Mouse (Mus musculus): ENCODE measurements around the gene Npr2. TPM values are rescaled to one million over a fixed set of nuclear protein-coding genes. Genes with fewer than 3 reads are reported as not detected.

Npr2 gene
- polyA plus RNA-seq, 1 experiment, result 140 TPM

DNA sequence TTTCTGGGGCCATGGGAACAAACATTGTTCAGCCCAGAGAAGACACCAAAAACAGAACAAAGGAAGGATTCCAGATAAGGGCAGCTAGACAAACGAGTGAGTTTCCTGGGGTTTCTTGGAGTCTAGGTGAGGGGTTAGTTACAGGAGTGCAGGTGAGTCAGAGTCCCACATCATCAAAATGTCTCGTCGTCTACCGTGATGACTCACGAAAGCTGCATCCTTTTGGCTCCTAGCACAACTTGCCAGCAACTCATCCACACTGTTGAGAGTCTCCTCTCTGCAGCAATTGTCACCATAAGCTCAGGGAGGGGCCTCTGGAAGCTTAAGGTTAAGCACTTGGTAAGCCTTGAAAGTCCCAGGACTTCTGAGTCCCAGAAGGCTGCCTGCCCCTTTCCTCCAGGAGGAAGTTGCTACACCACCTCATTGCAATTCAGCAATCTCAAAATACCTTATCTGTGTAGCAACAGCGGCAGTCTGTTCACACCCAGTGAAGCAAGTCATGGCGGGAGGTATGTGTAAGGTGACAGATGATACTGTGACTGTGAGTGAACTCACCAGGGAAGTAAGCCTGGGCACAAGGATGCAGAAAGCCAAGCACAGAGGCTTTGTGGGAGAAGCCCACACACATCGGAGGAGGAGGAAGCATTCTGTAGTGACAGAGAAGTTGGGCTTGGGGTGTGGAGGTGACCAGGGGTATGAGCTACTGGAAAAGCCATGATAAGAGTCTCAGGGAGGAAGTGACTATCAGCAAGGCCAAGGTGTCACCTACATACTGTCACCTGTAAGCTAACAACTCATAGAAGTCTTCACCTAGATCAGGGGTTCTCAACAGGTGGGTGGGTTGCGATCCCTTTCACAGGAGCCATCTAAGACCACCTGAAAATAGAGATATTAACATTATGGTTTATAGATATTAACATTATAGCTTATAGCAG, 26.7 kb upstream of the Npr2 start:
- Histone ChIP-seq H3K4me3 (replicated peaks; ENCODE audit: insufficient read depth, low read depth, low read length) (no peak overlapping the region), H3K27ac (ENCODE audit: insufficient read depth, low read length) (no peak overlapping the region)

DNA sequence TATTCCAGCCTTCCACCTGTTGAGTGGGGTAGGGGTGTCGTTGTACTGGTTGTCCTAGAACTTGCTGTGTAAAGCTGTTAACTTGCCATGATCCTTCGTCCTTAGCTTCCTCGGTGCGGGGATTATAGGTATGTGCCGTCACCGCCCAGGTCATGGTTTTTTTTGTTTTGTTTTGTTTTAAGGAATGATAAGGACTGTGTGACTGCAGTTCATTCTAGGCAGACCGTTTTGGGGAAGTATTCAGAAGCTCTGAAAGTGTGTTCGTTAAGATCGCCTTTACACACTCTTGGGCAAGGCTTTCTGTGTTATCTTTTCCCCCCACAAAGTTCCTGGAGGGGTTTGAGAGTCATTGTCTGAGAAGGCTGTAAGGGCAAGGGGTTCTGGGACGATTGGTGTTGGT, 19.2 kb upstream of the Npr2 start:
- Histone ChIP-seq H3K27ac (ENCODE audit: insufficient read depth, low read length) (no peak overlapping the region), H3K4me3 (replicated peaks; ENCODE audit: insufficient read depth, low read depth, low read length) (no peak overlapping the region), H3K27me3 (ENCODE audit: control insufficient read depth, insufficient read depth, low read length) (no peaks in the 10 kb centered on the region), H3K4me1 (ENCODE audit: control insufficient read depth, insufficient read depth, low read length) (no peaks in the 10 kb centered on the region)
- WGBS, result 73% methylated on average over 10 of the region's 10 CpGs
- DNase-seq, result no peak
- no peak for TF ChIP-seq POLR2A (IDR thresholded peaks at IDR 0.05; ENCODE audit: borderline replicate concordance, insufficient read depth, low read length)
- TF ChIP-seq CTCF (IDR thresholded peaks at IDR 0.05; ENCODE audit: borderline replicate concordance, insufficient read depth, low read depth, low read length), result no peak

More for the DNA sequence above, 26.7 kb upstream of the Npr2 start:
- WGBS, result 80% methylated on average over 9 of the region's 9 CpGs
- DNase-seq, result no peak
- TF ChIP-seq CTCF (IDR thresholded peaks at IDR 0.05; ENCODE audit: borderline replicate concordance, insufficient read depth, low read depth, low read length), result no peak
- TF ChIP-seq POLR2A (IDR thresholded peaks at IDR 0.05; ENCODE audit: borderline replicate concordance, insufficient read depth, low read length), result no peak
- no peaks in the 10 kb centered on the region for H3K27me3 ChIP-seq (ENCODE audit: control insufficient read depth, insufficient read depth, low read length)
- no peaks in the 10 kb centered on the region for H3K4me1 ChIP-seq (ENCODE audit: control insufficient read depth, insufficient read depth, low read length)

DNA sequence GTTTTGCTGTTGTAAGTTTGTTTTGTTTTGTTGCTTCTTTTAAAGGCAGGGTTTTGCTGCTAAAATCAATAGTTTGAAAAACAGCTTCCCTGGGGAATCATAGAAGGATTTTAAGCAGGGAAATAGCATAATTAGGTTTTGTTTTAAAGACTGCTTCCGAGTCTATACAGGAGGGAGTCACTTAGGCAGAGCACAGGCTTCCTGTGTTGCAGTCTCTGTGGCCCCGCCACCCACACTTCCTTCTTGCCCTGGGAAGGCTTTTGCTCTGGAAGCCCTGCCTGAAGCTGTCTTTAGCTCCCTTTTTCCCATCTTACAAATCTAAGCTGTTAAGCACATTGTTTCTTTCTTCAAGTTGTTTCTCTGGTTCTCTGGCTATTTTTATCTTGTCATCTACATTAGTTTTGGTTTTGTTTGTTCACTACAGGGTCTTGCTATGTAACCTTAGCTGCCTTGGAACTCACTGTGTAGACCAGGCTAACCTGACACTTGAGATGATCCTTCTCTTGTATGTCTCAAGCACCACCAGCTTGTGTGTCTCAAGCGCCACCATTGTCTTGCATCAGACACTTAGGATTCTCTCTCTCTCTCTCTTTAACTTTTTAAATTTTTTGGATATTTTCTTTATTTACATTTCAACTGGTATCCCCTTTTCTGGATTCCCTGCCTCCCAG, 18.5 kb upstream of the Npr2 start:
- TF ChIP-seq CTCF (IDR thresholded peaks at IDR 0.05; ENCODE audit: borderline replicate concordance, insufficient read depth, low read depth, low read length) (no peak), POLR2A (IDR thresholded peaks at IDR 0.05; ENCODE audit: borderline replicate concordance, insufficient read depth, low read length) (no peak)

DNA sequence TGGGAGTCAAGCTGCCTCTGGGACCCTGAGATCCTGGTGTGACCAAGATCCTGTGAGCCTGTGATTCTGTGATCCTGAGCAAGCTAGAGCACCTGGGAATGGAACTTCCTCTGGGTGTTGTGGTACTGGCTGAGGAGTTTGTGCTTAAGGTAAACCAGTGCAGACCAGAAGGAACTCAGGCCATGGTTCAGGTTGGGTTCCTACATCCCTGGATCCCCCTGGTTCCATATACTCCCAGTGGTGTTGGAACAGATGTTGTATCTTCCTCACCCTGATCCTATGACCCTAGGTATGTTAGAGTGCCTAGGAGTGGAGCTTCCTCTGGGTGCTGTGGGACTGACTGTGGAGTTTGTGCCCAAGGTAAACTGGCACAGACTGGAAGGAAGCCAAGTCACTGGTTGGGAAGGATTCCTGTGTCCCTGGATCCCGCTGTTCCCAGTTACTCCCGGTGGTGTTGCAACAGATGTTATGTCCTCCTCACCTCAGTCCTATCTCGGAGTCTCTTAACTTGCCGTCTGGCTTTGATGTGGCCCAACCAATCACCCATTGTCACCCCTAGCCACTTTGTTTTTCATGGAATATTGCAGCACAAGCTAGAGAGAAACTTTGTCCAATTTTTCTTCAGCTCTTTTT, 11.5 kb upstream of the Npr2 start:
- Histone ChIP-seq H3K27ac (ENCODE audit: insufficient read depth, low read length) (no peak overlapping the region), H3K4me1 (ENCODE audit: control insufficient read depth, insufficient read depth, low read length) (no peaks in the 10 kb centered on the region), H3K4me3 (replicated peaks; ENCODE audit: insufficient read depth, low read depth, low read length) (no peak overlapping the region), H3K27me3 (ENCODE audit: control insufficient read depth, insufficient read depth, low read length) (no peaks in the 10 kb centered on the region)
- no peak for DNase-seq
- TF ChIP-seq POLR2A (IDR thresholded peaks at IDR 0.05; ENCODE audit: borderline replicate concordance, insufficient read depth, low read length) (no peak), CTCF (IDR thresholded peaks at IDR 0.05; ENCODE audit: borderline replicate concordance, insufficient read depth, low read depth, low read length) (no peak)
- 45% methylated on average over 4 of the region's 4 CpGs for WGBS

More for the DNA sequence above, 18.5 kb upstream of the Npr2 start:
- H3K27me3 ChIP-seq (ENCODE audit: control insufficient read depth, insufficient read depth, low read length), result no peaks in the 10 kb centered on the region
- DNase-seq, result no peak
- no peaks in the 10 kb centered on the region for H3K4me1 ChIP-seq (ENCODE audit: control insufficient read depth, insufficient read depth, low read length)
- 64% methylated on average over 3 of the region's 3 CpGs for WGBS
- H3K4me3 ChIP-seq (replicated peaks; ENCODE audit: insufficient read depth, low read depth, low read length), result no peak overlapping the region
- no peak overlapping the region for H3K27ac ChIP-seq (ENCODE audit: insufficient read depth, low read length)

DNA sequence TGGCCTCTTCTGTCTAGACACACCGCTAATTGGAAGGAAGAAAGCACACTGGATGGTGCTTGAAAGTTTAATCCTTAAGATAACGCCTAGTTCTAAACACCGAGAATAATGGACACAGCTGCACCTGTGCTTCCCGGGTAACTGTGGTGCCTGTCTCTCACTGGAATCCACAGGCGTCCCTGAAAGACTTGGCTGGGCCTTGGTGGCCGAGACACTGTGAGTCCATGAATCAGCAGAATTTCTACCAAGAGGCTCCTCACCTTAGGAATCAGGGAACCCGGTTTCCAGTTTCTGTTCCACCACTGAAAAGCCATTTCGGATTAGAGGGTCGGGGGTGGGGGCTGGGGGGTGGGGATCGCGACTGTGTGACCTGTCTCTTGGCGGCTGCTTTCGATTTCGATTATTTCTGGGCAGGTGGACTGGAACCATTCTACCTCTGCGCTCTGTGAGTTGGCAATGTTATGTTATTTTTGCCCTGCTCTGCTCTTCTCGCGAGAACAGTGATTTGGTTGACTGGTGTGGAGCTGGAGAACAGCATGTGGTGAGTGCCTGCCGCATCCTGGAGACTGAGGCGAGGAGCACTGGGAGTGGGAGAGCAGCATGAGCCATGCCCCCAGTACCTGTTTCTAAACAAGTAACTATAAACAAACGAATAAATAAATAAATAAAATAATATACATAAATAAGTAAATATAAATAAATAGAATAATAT, 2.5 kb upstream of the Npr2 start:
- H3K4me3 ChIP-seq (replicated peaks; ENCODE audit: insufficient read depth, low read depth, low read length), result peak overlapping the region; percentile 7
- H3K4me1 ChIP-seq (ENCODE audit: control insufficient read depth, insufficient read depth, low read length), result peaks cover 28% of the 10 kb centered on the region
- 0 out of 2 replicates have a peak overlapping the region, but pooled peaks have one; percentile 17 for H3K27ac ChIP-seq (ENCODE audit: insufficient read depth, low read length)
- no peaks in the 10 kb centered on the region for H3K27me3 ChIP-seq (ENCODE audit: control insufficient read depth, insufficient read depth, low read length)
- 15% methylated on average over 20 of the region's 20 CpGs for WGBS
- DNase-seq, result peak; percentile 54 to 66
- TF ChIP-seq POLR2A (IDR thresholded peaks at IDR 0.05; ENCODE audit: borderline replicate concordance, insufficient read depth, low read length) (no peak), CTCF (IDR thresholded peaks at IDR 0.05; ENCODE audit: borderline replicate concordance, insufficient read depth, low read depth, low read length) (no peak)

DNA sequence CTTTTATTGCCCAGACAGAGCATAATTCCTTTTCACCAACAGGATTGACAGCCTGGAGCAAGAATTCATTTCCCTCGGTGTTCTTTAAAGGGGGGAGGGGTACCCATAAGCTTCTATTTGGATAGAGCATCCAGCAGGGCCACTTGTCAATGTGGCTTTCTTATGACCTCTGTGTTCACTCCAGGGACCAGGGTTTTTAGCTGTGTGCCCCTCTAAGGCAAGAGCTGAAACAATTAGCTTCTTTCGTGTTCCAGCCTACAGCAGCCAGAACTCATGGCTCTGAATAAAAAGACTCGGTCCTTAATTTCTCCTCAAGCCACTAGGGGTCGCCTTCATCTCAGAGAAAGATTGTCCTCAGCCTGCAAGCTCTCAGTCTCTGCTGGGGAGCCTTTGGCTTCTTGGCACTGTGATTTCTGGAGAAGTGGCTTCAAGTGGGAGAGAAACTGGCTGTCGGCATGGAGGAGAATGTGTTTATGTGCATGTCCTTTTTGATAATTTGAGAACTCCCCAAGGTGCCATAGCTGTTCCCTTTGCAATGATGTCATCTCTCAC, 1.6 kb upstream of the Npr2 start:
- Histone ChIP-seq H3K4me3 (replicated peaks; ENCODE audit: insufficient read depth, low read depth, low read length) (peak overlapping the region; percentile 35), H3K27me3 (ENCODE audit: control insufficient read depth, insufficient read depth, low read length) (no peaks in the 10 kb centered on the region), H3K27ac (ENCODE audit: insufficient read depth, low read length) (peak overlapping the region; percentile 26; the same call in 1 of the 2 replicates), H3K4me1 (ENCODE audit: control insufficient read depth, insufficient read depth, low read length) (peaks cover 28% of the 10 kb centered on the region)
- WGBS, result 0% methylated on average over 5 of the region's 5 CpGs
- peak; percentile 87 to 91 for DNase-seq
- TF ChIP-seq POLR2A (IDR thresholded peaks at IDR 0.05; ENCODE audit: borderline replicate concordance, insufficient read depth, low read length) (peak; percentile 16; the same call in 1 of the 2 replicates), CTCF (IDR thresholded peaks at IDR 0.05; ENCODE audit: borderline replicate concordance, insufficient read depth, low read depth, low read length) (peak; percentile 73; the same call in 1 of the 2 replicates)

DNA sequence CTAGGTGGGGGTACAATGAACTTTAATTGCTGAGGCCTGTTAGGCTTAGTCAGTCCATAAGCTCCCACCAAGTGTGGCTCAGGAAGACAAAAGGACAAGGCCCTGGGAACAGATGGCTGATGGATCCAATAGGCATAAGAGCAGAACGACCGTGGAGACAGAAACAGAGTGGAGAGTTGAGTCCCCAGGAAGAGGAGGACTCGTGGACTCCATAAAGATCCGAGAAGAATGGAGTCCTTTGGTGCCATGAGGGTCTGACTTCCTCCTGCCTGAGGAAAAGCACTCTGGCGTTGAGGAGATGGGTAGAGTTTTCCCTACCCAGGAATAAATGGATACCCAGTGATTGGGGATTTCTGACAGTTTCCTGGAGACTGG, 1.1 kb upstream of the Npr2 start:
- TF ChIP-seq POLR2A (IDR thresholded peaks at IDR 0.05; ENCODE audit: borderline replicate concordance, insufficient read depth, low read length) (no peak), CTCF (IDR thresholded peaks at IDR 0.05; ENCODE audit: borderline replicate concordance, insufficient read depth, low read depth, low read length) (no peak)
- no peak for DNase-seq
- Histone ChIP-seq H3K27ac (ENCODE audit: insufficient read depth, low read length) (peak overlapping the region; percentile 23), H3K27me3 (ENCODE audit: control insufficient read depth, insufficient read depth, low read length) (no peaks in the 10 kb centered on the region), H3K4me3 (replicated peaks; ENCODE audit: insufficient read depth, low read depth, low read length) (peak overlapping the region; percentile 7), H3K4me1 (ENCODE audit: control insufficient read depth, insufficient read depth, low read length) (peaks cover 28% of the 10 kb centered on the region)
- WGBS, result 6% methylated on average over 5 of the region's 5 CpGs

Data from cerebellum, adult 2 months (tissue).